Comparison of ENCODE assay signal across 22 mouse cellular contexts in the genomic region with DNA sequence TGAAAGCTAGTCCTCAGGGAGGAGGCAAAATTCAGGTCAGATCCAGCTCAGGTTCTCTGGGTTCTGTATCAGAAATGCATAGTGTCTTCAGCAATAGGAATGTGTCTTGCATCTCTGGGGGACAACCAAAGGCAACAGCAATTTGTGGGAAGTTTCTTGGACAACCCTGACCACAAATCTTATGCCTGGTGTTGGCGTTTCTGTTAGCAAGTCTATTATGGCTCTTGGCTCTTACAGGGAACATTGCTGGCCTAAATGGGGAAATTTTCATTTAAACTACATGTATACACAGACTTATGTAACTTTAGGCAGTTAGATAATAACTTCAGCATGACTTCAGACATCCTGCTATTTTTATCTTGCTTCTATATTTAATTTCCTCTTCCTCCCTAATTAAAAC.
"Had no signal": no experiment of that assay in that cellular context is flagged by ENCODE, and none has a peak within 500 bp of the region (broad histone marks: within the 10 kb centered on the region; RNA-seq: fewer than 3 reads in every experiment).

No protein-coding gene starts in this region.

- H3K27me3 ChIP-seq: heart, embryonic 12.5 days; hindbrain, embryonic 12.5 days; intestine, embryonic 15.5 days; limb, embryonic 12.5 days; liver, embryonic 13.5 days; liver, embryonic 15.5 days had no signal

- H3K27ac ChIP-seq: gastrocnemius, adult 2 months; heart, adult 2 months; hindbrain, embryonic 10.5 days; hindbrain, embryonic 12.5 days; hindbrain, embryonic 14.5 days; intestine, embryonic 15.5 days; layer of hippocampus, adult 2 months; limb, embryonic 10.5 days; limb, embryonic 12.5 days; liver, embryonic 13.5 days; liver, embryonic 15.5 days had no signal

- H3K9ac ChIP-seq: heart, embryonic 12.5 days; hindbrain, embryonic 12.5 days; hindbrain, embryonic 14.5 days; intestine, embryonic 15.5 days; limb, embryonic 12.5 days; liver, embryonic 13.5 days; liver, embryonic 15.5 days had no signal

- H3K4me1 ChIP-seq: heart, embryonic 12.5 days; hindbrain, embryonic 10.5 days; hindbrain, embryonic 12.5 days; intestine, embryonic 15.5 days; limb, embryonic 10.5 days; limb, embryonic 12.5 days; liver, embryonic 13.5 days; liver, embryonic 15.5 days had no signal

- DNase-seq: gastrocnemius, adult 2 months; gastrocnemius, postnatal 10 days; gastrocnemius, postnatal 25 days; heart, adult 2 months; heart, postnatal 10 days; heart, postnatal 4 days; kidney, adult 18-20 months; kidney, adult 8-10 months; kidney, postnatal 10 days; kidney, postnatal 25 days; kidney, postnatal 4 days; liver; liver, embryonic 13.5 days had no signal

- H3K4me3 ChIP-seq: gastrocnemius, adult 2 months; heart, adult 2 months; heart, embryonic 12.5 days; hindbrain, embryonic 10.5 days; hindbrain, embryonic 12.5 days; intestine, embryonic 15.5 days; layer of hippocampus, adult 2 months; limb, embryonic 10.5 days; limb, embryonic 12.5 days; liver, embryonic 13.5 days; liver, embryonic 15.5 days had no signal

- H3K9me3 ChIP-seq: heart, embryonic 12.5 days; hindbrain, embryonic 10.5 days; hindbrain, embryonic 12.5 days; intestine, embryonic 15.5 days; limb, embryonic 10.5 days; limb, embryonic 12.5 days; liver, embryonic 13.5 days; liver, embryonic 15.5 days had no signal
